Mouse (Mus musculus): ENCODE measurements around the gene Olfr944. TPM values are rescaled to one million over a fixed set of nuclear protein-coding genes. Genes with fewer than 3 reads are reported as not detected.

Olfr944 gene
- polyA plus RNA-seq (2012; ENCODE audit: insufficient read depth, insufficient read length, missing spikeins): not detected in 2 replicates

DNA sequence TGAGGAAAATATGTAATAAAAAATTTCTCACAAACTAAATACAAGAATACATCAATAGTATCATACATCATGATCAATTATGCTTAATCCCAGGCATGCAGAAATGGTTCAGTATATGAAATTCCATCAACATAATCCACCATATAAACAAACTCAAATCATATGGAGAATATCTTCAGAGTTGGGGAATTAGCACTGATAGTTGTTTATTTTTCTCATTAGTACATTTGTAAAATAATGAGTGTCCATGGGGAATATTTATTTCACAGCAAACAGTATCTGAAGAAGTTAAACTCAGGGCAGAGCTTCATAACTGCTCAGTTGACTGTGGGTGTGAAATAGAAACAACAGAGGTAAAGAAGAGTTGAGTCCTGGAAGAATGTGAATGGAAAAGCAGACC is at the start of gene Olfr944:
Olfr944 (plus strand) TSS at position 301 of the 400 bp plus-strand sequence.
- Histone ChIP-seq H3K4me1 (ENCODE audit: control insufficient read depth, insufficient read depth, insufficient read length, low read length) (no peaks in the 10 kb centered on the region), H3K27ac (replicated peaks; ENCODE audit: low read depth, low read length) (no peak within 1 kb of the TSS), H3K4me3 (ENCODE audit: insufficient read depth, low read depth, low read length) (no peak within 1 kb of the TSS)

DNA sequence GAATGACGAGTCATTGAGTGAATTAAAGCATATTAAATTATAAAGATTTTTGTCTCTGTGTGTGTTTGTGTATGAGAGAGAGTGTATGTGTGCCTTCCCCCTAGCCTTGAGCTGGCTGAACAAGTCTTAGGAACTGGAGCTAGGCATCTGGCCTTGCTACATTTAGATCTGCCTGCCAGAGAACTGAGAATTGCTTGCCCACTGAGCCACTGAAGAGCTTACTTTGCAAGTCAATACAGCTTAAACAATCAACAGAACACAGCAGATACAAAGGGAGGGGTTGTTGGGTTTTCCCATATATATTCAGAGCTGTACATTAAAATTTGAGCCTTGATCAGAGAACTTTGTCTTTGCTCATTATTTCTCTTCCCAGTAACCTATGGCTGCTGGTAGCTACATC is 49.3 kb upstream of the Olfr944 start:
- H3K27ac ChIP-seq (replicated peaks; ENCODE audit: low read depth, low read length): no peak overlapping the region
- no peak overlapping the region for H3K4me3 ChIP-seq (ENCODE audit: insufficient read depth, low read depth, low read length)
- H3K4me1 ChIP-seq (ENCODE audit: control insufficient read depth, insufficient read depth, insufficient read length, low read length): no peaks in the 10 kb centered on the region

DNA sequence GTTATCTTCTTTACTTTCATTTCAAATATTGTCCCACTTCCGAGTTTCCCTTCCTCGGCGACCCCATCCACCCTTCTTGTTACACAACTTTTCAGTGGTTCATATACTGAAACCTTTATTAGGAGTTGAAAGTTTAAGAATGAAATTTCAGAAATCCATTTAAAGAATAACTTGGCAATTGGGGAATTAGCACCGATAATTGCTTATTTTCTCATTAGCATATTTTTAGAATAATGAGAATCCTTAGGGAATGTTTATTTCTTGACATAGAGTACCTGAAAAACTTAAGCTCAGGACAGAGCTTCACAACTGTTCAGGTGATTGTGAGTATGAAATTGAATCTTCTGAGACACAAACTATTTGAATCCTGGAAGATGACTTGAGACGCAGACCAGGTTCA is 35.7 kb upstream of the Olfr944 start, which contains the start of gene Olfr943:
Olfr943 (plus strand) TSS at position 301 of the 400 bp plus-strand sequence.
- Histone ChIP-seq H3K4me1 (ENCODE audit: control insufficient read depth, insufficient read depth, insufficient read length, low read length) (no peaks in the 10 kb centered on the region), H3K27ac (replicated peaks; ENCODE audit: low read depth, low read length) (no peak within 1 kb of the TSS)

DNA sequence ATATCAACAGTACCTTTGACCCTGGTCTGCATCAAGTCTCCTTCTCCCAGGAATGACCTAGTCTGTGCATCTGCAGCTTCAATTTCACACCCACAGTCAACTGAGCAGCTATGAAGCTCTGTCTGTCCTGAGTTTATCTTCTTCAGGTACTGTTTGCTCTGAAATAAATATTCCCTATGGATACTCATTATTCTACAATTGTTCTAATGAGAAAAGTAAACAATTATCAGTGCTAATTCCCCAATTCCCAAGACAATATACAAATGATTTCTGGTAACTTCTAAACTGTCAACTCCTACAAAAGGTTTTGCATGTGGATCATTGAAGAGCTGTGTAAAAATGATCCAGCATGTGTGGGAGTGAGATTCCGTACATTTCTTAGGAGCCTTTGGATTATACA is 48.2 kb downstream of the Olfr944 start, which contains the start of gene Olfr1537:
Olfr1537 (minus strand) TSS at position 101 of the 400 bp plus-strand sequence.
- Histone ChIP-seq H3K4me3 (ENCODE audit: insufficient read depth, low read depth, low read length) (no peak within 1 kb of the TSS), H3K4me1 (ENCODE audit: control insufficient read depth, insufficient read depth, insufficient read length, low read length) (no peaks in the 10 kb centered on the region), H3K27ac (replicated peaks; ENCODE audit: low read depth, low read length) (no peak within 1 kb of the TSS)

More for the DNA sequence above, 35.7 kb upstream of the Olfr944 start, which contains the start of gene Olfr943:
- H3K4me3 ChIP-seq (ENCODE audit: insufficient read depth, low read depth, low read length): no peak within 1 kb of the TSS

Other genes starting within 250 kb of the Olfr944 start
- gene Olfr933, start 229.6 kb upstream of the Olfr944 start, polyA plus RNA-seq (2012; ENCODE audit: insufficient read depth, insufficient read length, missing spikeins): not detected in 2 replicates
- not detected in 2 replicates for gene Olfr934, start 213.6 kb upstream of the Olfr944 start, polyA plus RNA-seq (2012; ENCODE audit: insufficient read depth, insufficient read length, missing spikeins)
- not detected in 2 replicates for gene Olfr935, start 202.2 kb upstream of the Olfr944 start, polyA plus RNA-seq (2012; ENCODE audit: insufficient read depth, insufficient read length, missing spikeins)
- not detected in 2 replicates for gene Olfr146, start 178.5 kb upstream of the Olfr944 start, polyA plus RNA-seq (2012; ENCODE audit: insufficient read depth, insufficient read length, missing spikeins)
- not detected in 2 replicates for gene Olfr937, start 137.0 kb upstream of the Olfr944 start, polyA plus RNA-seq (2012; ENCODE audit: insufficient read depth, insufficient read length, missing spikeins)
- gene Olfr938, start 123.0 kb upstream of the Olfr944 start, polyA plus RNA-seq (2012; ENCODE audit: insufficient read depth, insufficient read length, missing spikeins): not detected in 2 replicates
- not detected in 2 replicates for gene Olfr27, start 73.8 kb upstream of the Olfr944 start, polyA plus RNA-seq (2012; ENCODE audit: insufficient read depth, insufficient read length, missing spikeins)
- not detected in 2 replicates for gene Olfr943, start 35.6 kb upstream of the Olfr944 start, polyA plus RNA-seq (2012; ENCODE audit: insufficient read depth, insufficient read length, missing spikeins)
- gene Olfr1537, start 48.1 kb downstream of the Olfr944 start, polyA plus RNA-seq (2012; ENCODE audit: insufficient read depth, insufficient read length, missing spikeins): not detected in 2 replicates
- not detected in 2 replicates for gene Olfr945, start 74.9 kb downstream of the Olfr944 start, polyA plus RNA-seq (2012; ENCODE audit: insufficient read depth, insufficient read length, missing spikeins)
- not detected in 2 replicates for gene Olfr948, start 124.1 kb downstream of the Olfr944 start, polyA plus RNA-seq (2012; ENCODE audit: insufficient read depth, insufficient read length, missing spikeins)
- gene Olfr951, start 185.5 kb downstream of the Olfr944 start, polyA plus RNA-seq (2012; ENCODE audit: insufficient read depth, insufficient read length, missing spikeins): not detected in 2 replicates
- gene Olfr952, start 225.2 kb downstream of the Olfr944 start, polyA plus RNA-seq (2012; ENCODE audit: insufficient read depth, insufficient read length, missing spikeins): not detected in 2 replicates

Measured in brown adipose tissue, adult 24 weeks (tissue).